Mouse (Mus musculus): ENCODE data around the gene Fdx1.

Gene Fdx1

DNA sequence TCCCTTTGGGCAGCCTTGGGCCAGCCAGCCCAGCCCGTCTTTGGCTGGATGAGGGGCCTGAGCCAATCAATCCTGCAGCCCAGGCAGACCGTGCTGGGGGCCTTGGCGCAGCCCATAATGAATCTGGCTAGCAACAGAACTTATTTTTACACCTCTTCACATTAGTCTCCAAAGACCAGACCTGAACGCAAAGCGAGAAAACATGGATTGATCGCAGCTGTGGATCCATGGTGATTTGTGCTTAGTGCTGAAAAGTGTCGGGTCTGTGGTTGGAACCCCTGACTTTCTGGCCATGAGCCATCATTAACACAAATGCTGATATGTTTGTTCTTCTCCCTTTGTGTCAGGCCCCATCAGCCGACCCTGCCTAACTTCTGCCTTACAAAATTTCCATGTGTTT lies 56.4 kb downstream of the Fdx1 start:
- DNase-seq (ENCODE audit: low spot score): no peak

Data from ovary, postnatal 10 days (tissue).